Comparison of ENCODE assay signal across 13 mouse cellular contexts in the genomic region with DNA sequence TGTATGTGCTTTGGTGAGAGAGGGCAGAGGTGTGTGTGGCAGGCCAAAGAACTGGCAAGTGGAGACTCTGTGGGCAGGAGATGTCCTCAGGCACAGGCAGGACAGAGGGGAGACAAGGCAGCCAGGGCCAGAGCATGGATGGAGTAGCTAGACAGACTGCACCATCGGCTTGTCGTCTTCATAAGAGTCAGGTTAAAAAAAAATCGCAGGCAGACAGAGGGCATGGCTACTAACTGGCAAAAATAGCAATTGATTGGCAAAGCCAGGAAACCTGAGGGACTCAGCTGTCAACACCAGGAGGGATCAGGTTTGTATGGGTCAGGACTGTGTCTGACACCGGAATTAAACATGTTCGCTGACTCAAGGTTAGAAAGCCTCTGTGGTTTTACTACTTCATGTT. TPM values are rescaled to one million over a fixed set of nuclear protein-coding genes. Genes with fewer than 3 reads are reported as not detected.
A peak's percentile ranks its signal among the peaks of the same experiment; 100 is the strongest.
DNase-seq lines count a peak whose midpoint lies in the region; ATAC-seq lines count a peak whose summit lies in the region.
"Had no signal": no experiment of that assay in that cellular context is flagged by ENCODE, and none has a peak within 500 bp of the region (broad histone marks: within the 10 kb centered on the region; RNA-seq: fewer than 3 reads in every experiment).

No protein-coding gene starts in this region.

- H3K9me3 ChIP-seq in embryonic facial prominence, embryonic 14.5 days (ENCODE audit: control insufficient read depth, low read length): no peaks in the 10 kb centered on the region
- no peaks in the 10 kb centered on the region for H3K9me3 ChIP-seq in hindbrain, embryonic 16.5 days (ENCODE audit: control insufficient read depth, low read length)
- H3K9me3 ChIP-seq: hindbrain, embryonic 15.5 days; liver, embryonic 15.5 days had no signal

- no peaks in the 10 kb centered on the region for H3K36me3 ChIP-seq in embryonic facial prominence, embryonic 14.5 days (ENCODE audit: control insufficient read depth, insufficient read depth, low read length)
- H3K36me3 ChIP-seq in hindbrain, embryonic 16.5 days (ENCODE audit: control insufficient read depth, insufficient read depth, low read length): no peaks in the 10 kb centered on the region
- H3K36me3 ChIP-seq: hindbrain, embryonic 15.5 days; liver, embryonic 15.5 days had no signal

- no peaks in the 10 kb centered on the region for H3K27me3 ChIP-seq in embryonic facial prominence, embryonic 14.5 days (replicated peaks; ENCODE audit: control insufficient read depth, insufficient read depth, low read length)
- no peaks in the 10 kb centered on the region; the same call in 1 of the 2 replicates for H3K27me3 ChIP-seq in hindbrain, embryonic 16.5 days (replicated peaks; ENCODE audit: control insufficient read depth, insufficient read depth, low read length)

- intact Hi-C loops in heart, postnatal 25 days (cut with DNase I): no loop called here

- no peak overlapping the region for H3K27ac ChIP-seq in embryonic facial prominence, embryonic 14.5 days (replicated peaks; ENCODE audit: low read depth, low read length)
- H3K27ac ChIP-seq in hindbrain, embryonic 16.5 days (ENCODE audit: low read depth, low read length): no peak overlapping the region
- H3K27ac ChIP-seq: liver, embryonic 15.5 days had no signal

- peaks cover 10% of the 10 kb centered on the region for H3K4me1 ChIP-seq in embryonic facial prominence, embryonic 14.5 days (ENCODE audit: control insufficient read depth, insufficient read depth, low read length)
- H3K4me1 ChIP-seq in hindbrain, embryonic 16.5 days (ENCODE audit: control insufficient read depth, insufficient read depth, low read depth, low read length): peaks cover 14% of the 10 kb centered on the region

- WGBS in embryonic facial prominence, embryonic 14.5 days: 52% methylated on average over 5 of the region's 5 CpGs
- WGBS in hindbrain, embryonic 16.5 days: 70% methylated on average over 5 of the region's 5 CpGs

- H3K4me2 ChIP-seq in embryonic facial prominence, embryonic 14.5 days (ENCODE audit: low read depth, low read length): 0 out of 2 replicates have a peak overlapping the region, but pooled peaks have one; percentile 57
- no peak overlapping the region for H3K4me2 ChIP-seq in hindbrain, embryonic 16.5 days (ENCODE audit: low read length)

- no peak for DNase-seq in cerebellum, adult 9-10 months
- DNase-seq in heart, adult 8-10 months (ENCODE audit: low spot score): peak; percentile 49
- no peak for DNase-seq in heart, postnatal 25 days (ENCODE audit: low spot score)
- no peak for DNase-seq in embryonic facial prominence, embryonic 14.5 days (ENCODE audit: low spot score)
- DNase-seq in right cerebral cortex, postnatal 10 days (ENCODE audit: low spot score in 2 of 2): no peak
- no peak for DNase-seq in kidney, adult 18-20 months
- DNase-seq: kidney, postnatal 36 days; lung, postnatal 4 days; right cerebral cortex, adult 18-20 months had no signal

- no peak overlapping the region; the same call in 1 of the 2 replicates for H3K9ac ChIP-seq in embryonic facial prominence, embryonic 14.5 days (ENCODE audit: low read depth, low read length)
- 0 out of 2 replicates have a peak overlapping the region, but pooled peaks have one; percentile 8 for H3K9ac ChIP-seq in hindbrain, embryonic 16.5 days (ENCODE audit: low read depth, low read length)
- H3K9ac ChIP-seq: liver, embryonic 15.5 days had no signal

- no peak overlapping the region for H3K4me3 ChIP-seq in embryonic facial prominence, embryonic 14.5 days (ENCODE audit: low read depth, low read length)
- no peak overlapping the region for H3K4me3 ChIP-seq in hindbrain, embryonic 16.5 days (ENCODE audit: low read length)
- H3K4me3 ChIP-seq: liver, embryonic 15.5 days had no signal

- 0 out of 2 replicates have a peak, but pooled peaks have one; percentile 13 for ATAC-seq in cerebellum, adult (ENCODE audit: insufficient number of reproducible peaks, low FRiP score, low TSS enrichment)
- ATAC-seq in embryonic facial prominence, embryonic 14.5 days (ENCODE audit: low read depth): no peak
- ATAC-seq in hindbrain, embryonic 16.5 days: no peak

RNA-seq across cellular contexts. Expression of a gene that starts 10.6 kb away (rescaled TPM):
- total RNA-seq in heart, adult 8-10 months (2022): 10 to 100 TPM; 27.4 to 57.3 (median 35.1) TPM
- total RNA-seq in heart, postnatal 25 days (2021): 10 to 100 TPM; 12.5 to 26.5 TPM
- 3.0 and 3.3 TPM in 2 replicates for polyA plus RNA-seq in embryonic facial prominence, embryonic 14.5 days (2014; fragmentation: Nextera tagmentation; extraction: Ambion mirVana)
- polyA plus RNA-seq in hindbrain, embryonic 16.5 days (2015; fragmentation: Nextera tagmentation; extraction: Ambion mirVana): 7.8 and 8.1 TPM in 2 replicates
